Mouse (Mus musculus) embryonic facial prominence, embryonic 15.5 days (tissue): Measurements from ENCODE around the gene Nos2. TPM values are rescaled to one million over a fixed set of nuclear protein-coding genes. Genes with fewer than 3 reads are reported as not detected.

Experiments
- ATAC-seq: fragments of 200-750 bp; cut with Nextera tagmentation; 2 replicates; pipeline ENCODE4 v1.8.0; 2017; ENCODE audit warnings: low read depth, moderate TSS enrichment; ENCODE audit not compliant: insufficient number of reproducible peaks, low FRiP score, low TSS enrichment
- H3K27ac ChIP-seq: fragments of 300-500 bp; sonication (generic); replicated peaks from 2 replicates; pipeline ENCODE4 v1.5.1; 2015; ENCODE audit warnings: mild to moderate bottlenecking, inconsistent platforms
- H3K27me3 ChIP-seq: fragments of 300-500 bp; sonication (generic); 2 replicates; pipeline ENCODE4 v1.6.1; 2015; ENCODE audit warnings: inconsistent platforms
- H3K36me3 ChIP-seq: fragments of 300-500 bp; sonication (generic); 2 replicates; pipeline ENCODE4 v1.6.1; 2015; ENCODE audit warnings: mild to moderate bottlenecking, inconsistent platforms
- H3K4me1 ChIP-seq: fragments of 300-500 bp; sonication (generic); 2 replicates; pipeline ENCODE4 v1.6.1; 2015; ENCODE audit warnings: inconsistent platforms
- H3K4me2 ChIP-seq: fragments of 300-500 bp; sonication (generic); replicated peaks from 2 replicates; pipeline ENCODE4 v1.6.1; 2015; ENCODE audit warnings: mild to moderate bottlenecking, inconsistent platforms
- H3K4me3 ChIP-seq: fragments of 300-500 bp; sonication (generic); replicated peaks from 2 replicates; pipeline ENCODE4 v1.5.1; 2015; ENCODE audit warnings: mild to moderate bottlenecking, inconsistent platforms
- H3K9ac ChIP-seq: fragments of 300-500 bp; sonication (generic); 2 replicates; pipeline ENCODE4 v1.6.1; 2015; ENCODE audit warnings: inconsistent platforms
- H3K9me3 ChIP-seq: fragments of 300-500 bp; sonication (generic); replicated peaks from 2 replicates; pipeline ENCODE4 v1.6.1; 2016; ENCODE audit warnings: inconsistent platforms
- WGBS: fragments of 180-500 bp; shearing (Covaris S2); methylation state at CpG from one replicate; pipeline ENCODE4 v1.1.7; 2015; 5-methylcytosine and 5-hydroxymethylcytosine counted together
- polyA plus RNA-seq: library from polyadenylated mRNA; unstranded; fragments of >200 nt; fragmentation: Nextera tagmentation; extraction: Ambion mirVana; gene quantifications from 2 replicates; pipeline ENCODE4 v1.2.1, GENCODE M21; 2015

Nos2 gene
- polyA plus RNA-seq, 1 experiment from 2014 or later = 2.1 TPM

DNA sequence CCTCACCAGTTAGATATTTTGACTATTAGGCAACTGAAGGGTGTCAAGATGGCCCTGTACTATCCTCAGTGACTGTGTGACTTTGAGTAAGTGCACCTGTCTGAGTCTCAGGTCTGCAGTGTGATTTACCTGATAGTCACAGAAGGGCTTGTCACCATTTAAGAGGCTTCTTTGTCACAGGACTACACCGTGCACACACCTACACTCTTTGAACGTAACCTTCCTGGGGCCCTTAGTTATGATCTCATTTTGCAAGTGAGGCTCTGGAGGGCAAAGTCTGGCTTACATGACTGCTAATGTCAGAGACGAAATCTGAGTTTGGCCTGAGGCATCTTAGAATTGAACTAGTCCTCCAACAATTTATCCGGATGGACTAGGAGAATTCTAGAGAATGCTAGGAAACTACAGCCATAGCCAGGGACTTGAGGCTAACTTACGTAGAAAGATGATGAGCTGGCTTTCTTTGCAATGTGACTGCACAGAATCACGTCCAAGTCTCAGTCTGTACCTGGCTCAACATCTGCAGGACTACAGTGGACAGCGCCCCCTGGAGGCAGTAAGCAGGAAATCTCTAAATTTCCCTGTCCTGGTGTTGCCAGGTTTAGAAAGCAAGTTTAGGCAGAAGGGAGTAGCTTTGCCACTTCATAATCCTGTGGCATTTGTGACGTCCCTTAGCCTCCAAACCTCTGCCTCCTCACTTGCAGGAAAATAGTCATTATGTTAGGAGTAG, 2.3 kb downstream of the Nos2 start:
- no peak for ATAC-seq
- Histone ChIP-seq H3K27me3 (peaks cover 37% of the 10 kb centered on the region), H3K4me3 (no peak overlapping the region), H3K9ac (no peak overlapping the region), H3K4me1 (peaks cover 12% of the 10 kb centered on the region), H3K9me3 (no peaks in the 10 kb centered on the region), H3K4me2 (no peak overlapping the region), H3K36me3 (no peaks in the 10 kb centered on the region), H3K27ac (no peak overlapping the region)
- WGBS = 22% methylated on average over 8 of the region's 8 CpGs

DNA sequence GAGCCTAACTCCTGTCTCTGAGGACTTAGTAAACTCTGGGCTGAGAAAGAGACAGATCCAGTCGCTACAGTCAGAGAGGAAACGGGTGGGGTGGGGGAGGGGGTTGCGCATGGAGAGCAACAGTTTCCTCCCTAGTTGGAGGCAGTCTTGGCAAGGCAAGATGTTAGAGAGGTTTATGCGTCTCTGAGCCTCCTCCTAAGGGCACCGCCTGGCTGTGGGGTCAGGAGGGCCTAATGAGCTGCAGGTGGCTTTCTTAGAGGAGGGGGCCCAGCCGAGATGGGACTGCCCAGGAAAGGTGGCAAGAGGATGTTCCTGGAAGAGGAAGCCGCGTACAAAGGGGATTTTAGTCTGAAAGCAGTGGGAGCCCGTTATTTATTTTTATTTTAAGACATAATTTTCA, 3.5 kb downstream of the Nos2 start:
- peaks cover 37% of the 10 kb centered on the region for H3K27me3 ChIP-seq
- H3K9me3 ChIP-seq = no peaks in the 10 kb centered on the region
- H3K27ac ChIP-seq = no peak overlapping the region
- no peak overlapping the region for H3K4me3 ChIP-seq
- no peak overlapping the region for H3K9ac ChIP-seq
- H3K4me2 ChIP-seq = no peak overlapping the region
- 7% methylated on average over 9 of the region's 9 CpGs for WGBS
- no peak for ATAC-seq
- peaks cover 12% of the 10 kb centered on the region for H3K4me1 ChIP-seq
- no peaks in the 10 kb centered on the region for H3K36me3 ChIP-seq

DNA sequence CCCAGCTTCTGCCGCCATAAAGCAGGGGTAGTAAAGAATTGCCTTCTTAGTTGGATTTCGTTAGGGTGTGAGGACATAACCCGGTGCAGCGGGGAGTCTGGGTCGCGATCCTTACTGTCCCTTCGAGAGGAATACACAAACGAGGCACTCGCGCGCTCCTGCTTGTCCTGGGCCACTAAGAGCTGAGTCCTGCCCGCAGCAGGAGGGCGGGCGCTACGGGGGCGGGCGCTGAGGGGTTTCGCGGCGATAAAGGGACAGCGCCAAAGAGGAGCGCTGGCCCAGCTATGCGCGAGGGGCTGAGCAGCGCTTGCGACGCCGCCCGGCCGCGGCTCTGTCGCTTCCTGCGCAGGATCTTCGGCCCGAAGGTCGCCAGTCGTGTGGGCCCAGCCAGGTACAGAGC, 4.3 kb downstream of the Nos2 start:
- Histone ChIP-seq H3K4me1 (peaks cover 12% of the 10 kb centered on the region), H3K27ac (no peak overlapping the region), H3K27me3 (peaks cover 37% of the 10 kb centered on the region), H3K9ac (no peak overlapping the region), H3K9me3 (no peaks in the 10 kb centered on the region), H3K4me2 (peak overlapping the region; percentile 63), H3K36me3 (no peaks in the 10 kb centered on the region), H3K4me3 (peak overlapping the region; percentile 43)
- ATAC-seq = no peak
- WGBS = under 1% methylated on average over 37 of the region's 37 CpGs

DNA sequence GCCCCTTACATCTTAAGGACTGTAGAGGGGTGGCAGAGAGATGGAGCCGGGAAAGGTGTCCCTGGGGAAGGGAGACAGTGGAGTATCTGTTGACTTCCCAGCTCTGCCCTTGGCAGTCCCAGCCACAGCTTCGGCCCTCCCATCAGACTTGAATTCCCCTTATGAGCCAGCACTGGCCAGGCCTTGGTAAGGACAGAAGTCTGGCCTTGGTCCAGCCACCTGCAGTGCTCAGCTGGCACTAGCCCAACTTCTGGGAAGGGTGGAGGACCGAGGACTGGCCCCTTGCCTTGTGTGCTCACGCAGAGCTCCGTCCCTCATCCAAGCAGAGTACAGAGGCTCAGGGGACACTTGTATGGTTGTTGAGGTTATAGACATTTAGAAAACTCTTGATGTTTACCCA, 8.8 kb downstream of the Nos2 start:
- Histone ChIP-seq H3K9me3 (no peaks in the 10 kb centered on the region), H3K4me2 (no peak overlapping the region), H3K27ac (no peak overlapping the region), H3K4me3 (no peak overlapping the region), H3K4me1 (peaks cover 8% of the 10 kb centered on the region), H3K27me3 (peaks cover 24% of the 10 kb centered on the region), H3K36me3 (no peaks in the 10 kb centered on the region), H3K9ac (no peak overlapping the region)
- no peak for ATAC-seq
- WGBS = 64% methylated on average over 5 of the region's 5 CpGs

- no peaks in the 10 kb centered on the region for H3K4me1 ChIP-seq
- H3K4me2 ChIP-seq = no peak overlapping the region
- 71% methylated on average over 7 of the region's 7 CpGs for WGBS
- no peak overlapping the region for H3K4me3 ChIP-seq
- H3K36me3 ChIP-seq = no peaks in the 10 kb centered on the region
- H3K9me3 ChIP-seq = no peaks in the 10 kb centered on the region
- H3K27ac ChIP-seq = no peak overlapping the region
- H3K9ac ChIP-seq = no peak overlapping the region
- no peak for ATAC-seq
- no peaks in the 10 kb centered on the region for H3K27me3 ChIP-seq
Measured at GRCm38 (mm10) chr11:78934307-78934706, 13.7 kb downstream of the Nos2 start.

DNA sequence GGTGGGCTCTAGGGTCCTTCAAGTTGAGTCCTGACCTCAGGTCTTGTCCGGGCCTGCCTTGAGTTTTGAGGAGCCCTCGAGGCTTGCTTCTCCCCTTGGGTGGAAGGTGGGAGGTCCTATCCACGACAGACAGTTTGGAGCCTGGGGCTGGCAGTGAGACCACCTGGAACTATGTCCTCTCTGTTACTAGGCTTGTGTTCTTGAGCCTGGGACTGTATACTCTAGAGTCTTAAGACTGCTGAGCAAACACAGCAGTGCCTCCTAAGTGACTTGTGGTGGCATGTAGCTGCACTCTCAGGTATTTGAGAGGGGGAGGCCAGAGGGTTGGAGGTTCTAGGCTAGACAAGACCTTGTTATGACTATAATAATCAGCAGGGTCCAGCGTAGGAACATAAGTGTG, 14.1 kb downstream of the Nos2 start:
- WGBS = 65% methylated on average over 4 of the region's 4 CpGs
- H3K9ac ChIP-seq = no peak overlapping the region
- H3K27ac ChIP-seq = no peak overlapping the region
- no peaks in the 10 kb centered on the region for H3K36me3 ChIP-seq
- no peaks in the 10 kb centered on the region for H3K9me3 ChIP-seq
- no peaks in the 10 kb centered on the region for H3K27me3 ChIP-seq
- no peak for ATAC-seq
- H3K4me1 ChIP-seq = no peaks in the 10 kb centered on the region
- no peak overlapping the region for H3K4me2 ChIP-seq
- H3K4me3 ChIP-seq = no peak overlapping the region

GRCm38 (mm10) chr11:78935178-78935577, 14.6 kb downstream of the Nos2 start:
- Histone ChIP-seq H3K27ac (no peak overlapping the region), H3K4me2 (no peak overlapping the region), H3K9ac (no peak overlapping the region), H3K4me3 (no peak overlapping the region), H3K4me1 (no peaks in the 10 kb centered on the region), H3K9me3 (no peaks in the 10 kb centered on the region), H3K27me3 (no peaks in the 10 kb centered on the region), H3K36me3 (no peaks in the 10 kb centered on the region)
- ATAC-seq = no peak
- whole genome bisulfite sequencing = 73% methylated on average over 6 of the region's 6 CpGs

- Histone ChIP-seq H3K36me3 (no peaks in the 10 kb centered on the region), H3K4me3 (no peak overlapping the region), H3K9me3 (no peaks in the 10 kb centered on the region), H3K27me3 (no peaks in the 10 kb centered on the region), H3K4me1 (no peaks in the 10 kb centered on the region), H3K27ac (no peak overlapping the region), H3K4me2 (no peak overlapping the region), H3K9ac (no peak overlapping the region)
- WGBS = 95% methylated on average over 1 of the region's 1 CpGs
- no peak for ATAC-seq
Measured at GRCm38 (mm10) chr11:78943083-78943482, 22.5 kb downstream of the Nos2 start.

DNA sequence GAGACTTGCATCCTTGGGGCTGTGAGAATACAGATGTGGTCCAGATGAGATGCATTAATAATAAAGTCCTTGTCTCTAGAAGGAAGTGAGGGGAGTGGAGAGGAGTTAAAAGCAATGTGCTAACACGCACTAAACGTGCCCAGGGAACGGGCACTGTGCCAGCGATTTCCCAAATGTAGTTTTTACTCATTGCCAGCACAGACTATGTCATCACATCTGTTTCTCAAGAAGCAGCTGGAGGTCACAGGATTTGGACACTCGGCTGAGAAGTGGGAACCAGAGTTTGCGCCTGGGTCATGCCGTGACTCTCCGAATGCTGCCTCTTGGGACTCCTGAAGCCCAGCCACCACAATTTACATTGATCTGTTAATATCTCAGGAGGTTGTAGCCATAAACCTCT, 29.8 kb downstream of the Nos2 start:
- no peak overlapping the region for H3K4me2 ChIP-seq
- no peak overlapping the region for H3K4me3 ChIP-seq
- no peak overlapping the region for H3K27ac ChIP-seq
- no peaks in the 10 kb centered on the region for H3K9me3 ChIP-seq
- WGBS = 50% methylated on average over 8 of the region's 8 CpGs
- peaks cover 8% of the 10 kb centered on the region; the same call in 1 of the 2 replicates for H3K4me1 ChIP-seq
- ATAC-seq = no peak
- H3K9ac ChIP-seq = no peak overlapping the region
- no peaks in the 10 kb centered on the region for H3K36me3 ChIP-seq
- peaks cover 17% of the 10 kb centered on the region for H3K27me3 ChIP-seq

- no peak overlapping the region for H3K27ac ChIP-seq
- H3K27me3 ChIP-seq = peaks cover 17% of the 10 kb centered on the region
- no peak overlapping the region for H3K4me3 ChIP-seq
- WGBS = 5% methylated on average over 17 of the region's 17 CpGs
- no peaks in the 10 kb centered on the region for H3K36me3 ChIP-seq
- H3K4me1 ChIP-seq = peaks cover 8% of the 10 kb centered on the region; the same call in 1 of the 2 replicates
- peak overlapping the region; percentile 22 for H3K4me2 ChIP-seq
- H3K9me3 ChIP-seq = no peaks in the 10 kb centered on the region
- ATAC-seq = no peak
- no peak overlapping the region for H3K9ac ChIP-seq
Measured at GRCm38 (mm10) chr11:78952467-78952866, 31.9 kb downstream of the Nos2 start.

GRCm38 (mm10) chr11:78956260-78956659, 35.7 kb downstream of the Nos2 start:
- 9% methylated on average over 7 of the region's 7 CpGs for WGBS
- Histone ChIP-seq H3K4me1 (peaks cover 4% of the 10 kb centered on the region; the same call in 1 of the 2 replicates), H3K27ac (no peak overlapping the region), H3K4me3 (no peak overlapping the region), H3K27me3 (peaks cover 17% of the 10 kb centered on the region), H3K9ac (no peak overlapping the region), H3K36me3 (no peaks in the 10 kb centered on the region), H3K4me2 (no peak overlapping the region), H3K9me3 (no peaks in the 10 kb centered on the region)
- ATAC-seq = no peak

GRCm38 (mm10) chr11:78959367-78959766, 38.8 kb downstream of the Nos2 start:
- ATAC-seq = no peak
- no peak overlapping the region for H3K9ac ChIP-seq
- no peak overlapping the region for H3K4me3 ChIP-seq
- WGBS = 64% methylated on average over 8 of the region's 8 CpGs
- H3K4me2 ChIP-seq = no peak overlapping the region
- H3K4me1 ChIP-seq = no peaks in the 10 kb centered on the region
- H3K36me3 ChIP-seq = no peaks in the 10 kb centered on the region
- no peaks in the 10 kb centered on the region for H3K27me3 ChIP-seq
- H3K9me3 ChIP-seq = no peaks in the 10 kb centered on the region
- H3K27ac ChIP-seq = no peak overlapping the region
